ENCODE assay signal across 11 mouse cellular contexts in genomic region chr2:165740982-165741381, GRCm38 (mm10).
DNase-seq lines count a peak whose midpoint lies in the region; ATAC-seq lines count a peak whose summit lies in the region.
"Had no signal": no experiment of that assay in that cellular context is flagged by ENCODE, and none has a peak within 500 bp of the region (broad histone marks: within the 10 kb centered on the region; RNA-seq: fewer than 3 reads in every experiment).

No protein-coding gene starts in this region.

- no peak overlapping the region for H3K4me2 ChIP-seq in embryonic facial prominence, embryonic 15.5 days (replicated peaks)
- no peak overlapping the region; the same call in 1 of the 2 replicates for H3K4me2 ChIP-seq in midbrain, embryonic 12.5 days (replicated peaks)

- 10% methylated on average over 9 of the region's 9 CpGs for WGBS in embryonic facial prominence, embryonic 15.5 days
- WGBS in midbrain, embryonic 12.5 days, result 1% methylated on average over 9 of the region's 9 CpGs

- intact Hi-C loops in gastrocnemius, postnatal 36 days (cut with DNase I), result no loop called here

- peak; percentile 40 to 54 for DNase-seq in kidney, postnatal 4 days
- DNase-seq in kidney, postnatal 25 days, result no peak
- DNase-seq in embryo, embryonic 10 days (ENCODE audit: low spot score), result peak; percentile 54
- no peak for DNase-seq in right cerebral cortex, adult 2 months (ENCODE audit: low spot score in 2 of 2)
- no peak for DNase-seq in adrenal gland, postnatal 36 days
- no peak for DNase-seq in gastrocnemius, postnatal 36 days

- H3K36me3 ChIP-seq in embryonic facial prominence, embryonic 15.5 days, result no peaks in the 10 kb centered on the region
- no peaks in the 10 kb centered on the region for H3K36me3 ChIP-seq in midbrain, embryonic 12.5 days
- H3K36me3 ChIP-seq: heart, embryonic 10.5 days had no signal

- H3K4me1 ChIP-seq in embryonic facial prominence, embryonic 15.5 days, result peaks cover 37% of the 10 kb centered on the region
- peaks cover 34% of the 10 kb centered on the region for H3K4me1 ChIP-seq in midbrain, embryonic 12.5 days

- peak overlapping the region; percentile 35 for H3K27ac ChIP-seq in embryonic facial prominence, embryonic 15.5 days (replicated peaks)
- peak overlapping the region; percentile 60; the same call in 1 of the 2 replicates for H3K27ac ChIP-seq in midbrain, embryonic 12.5 days (replicated peaks)
- H3K27ac ChIP-seq: heart, embryonic 10.5 days; macrophage had no signal

- H3K27me3 ChIP-seq in embryonic facial prominence, embryonic 15.5 days, result no peaks in the 10 kb centered on the region
- peaks cover 20% of the 10 kb centered on the region for H3K27me3 ChIP-seq in midbrain, embryonic 12.5 days

- H3K9ac ChIP-seq in embryonic facial prominence, embryonic 15.5 days, result no peak overlapping the region
- H3K9ac ChIP-seq in midbrain, embryonic 12.5 days (replicated peaks), result no peak overlapping the region

- ATAC-seq in embryonic facial prominence, embryonic 15.5 days (ENCODE audit: insufficient number of reproducible peaks, low FRiP score, low TSS enrichment, low read depth), result no peak
- no peak for ATAC-seq in midbrain, embryonic 12.5 days (ENCODE audit: low FRiP score, low read depth)
- ATAC-seq: intestine, embryonic 16.5 days had no signal

- no peak overlapping the region for H3K4me3 ChIP-seq in embryonic facial prominence, embryonic 15.5 days (replicated peaks)
- no peak overlapping the region for H3K4me3 ChIP-seq in midbrain, embryonic 12.5 days

- no peaks in the 10 kb centered on the region for H3K9me3 ChIP-seq in embryonic facial prominence, embryonic 15.5 days (replicated peaks)
- H3K9me3 ChIP-seq in midbrain, embryonic 12.5 days, result no peaks in the 10 kb centered on the region
- H3K9me3 ChIP-seq: heart, embryonic 10.5 days had no signal

Comparison
In these comparisons a context has a peak if more than half of its experiments do, and no peak if none do; other contexts are left out.
1. DNase-seq: peak in kidney, postnatal 4 days (2 of 2) and embryo, embryonic 10 days (single experiment); none in kidney, postnatal 25 days (0 of 2), right cerebral cortex, adult 2 months (0 of 2), adrenal gland, postnatal 36 days (0 of 2) and gastrocnemius, postnatal 36 days (0 of 2).